Mouse (Mus musculus) E14TG2a.4 (cell line): ENCODE measurements at regions not wholly inside any gene's neighbourhood (a gene's known extent, or its start where the extent isn't known, plus 50 kb on each side); places are given as distances from the start of the nearest gene placed in this dataset.

ENCODE experiments used
- CTCF ChIP-seq: conservative IDR thresholded peaks from 2 replicates; pipeline ENCODE4 v1.5.1; 2014; ENCODE audit warnings: low read length
- NANOG ChIP-seq: IDR thresholded peaks from 2 replicates; pipeline ENCODE4 v1.6.1; 2014; ENCODE audit warnings: borderline replicate concordance, low read length, mixed read lengths
- POU5F1 ChIP-seq: IDR thresholded peaks from 2 replicates; pipeline ENCODE4 v1.6.1; 2014; ENCODE audit warnings: low read length, borderline replicate concordance

DNA sequence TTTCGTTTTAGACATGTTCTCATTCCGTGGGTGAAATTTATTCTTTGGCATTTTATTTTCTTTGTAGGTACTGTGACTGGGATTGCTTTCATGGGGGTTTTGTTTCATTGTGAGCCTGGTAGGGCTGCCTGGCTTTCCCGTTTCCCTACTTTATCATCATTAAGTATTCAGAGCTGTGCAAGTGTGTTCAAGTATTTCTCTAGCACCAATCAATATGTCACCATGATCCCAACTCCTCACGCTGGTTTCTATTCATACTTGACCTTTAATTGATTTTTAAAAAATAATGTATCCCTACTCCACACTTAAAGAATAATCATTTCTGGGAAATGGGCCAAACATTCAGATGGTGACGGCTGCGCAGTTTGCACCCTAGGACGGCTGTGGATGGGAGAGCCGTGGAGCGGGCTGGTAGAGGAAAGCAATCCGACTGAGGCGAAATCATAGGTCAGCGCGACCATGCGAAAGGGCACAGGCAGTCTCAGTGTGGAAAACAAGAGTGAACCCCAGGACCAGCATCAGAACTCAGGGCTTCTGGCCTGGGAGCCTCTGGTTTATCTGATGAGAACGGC is 207.4 kb downstream of the Mex3b start:
- no peak for TF ChIP-seq CTCF
- TF ChIP-seq NANOG = no peak
- no peak for TF ChIP-seq POU5F1
